Mouse (Mus musculus): ENCODE measurements at regions not wholly inside any gene's neighbourhood (a gene's known extent, or its start where the extent isn't known, plus 50 kb on each side); places are given as distances from the start of the nearest gene placed in this dataset.

DNA sequence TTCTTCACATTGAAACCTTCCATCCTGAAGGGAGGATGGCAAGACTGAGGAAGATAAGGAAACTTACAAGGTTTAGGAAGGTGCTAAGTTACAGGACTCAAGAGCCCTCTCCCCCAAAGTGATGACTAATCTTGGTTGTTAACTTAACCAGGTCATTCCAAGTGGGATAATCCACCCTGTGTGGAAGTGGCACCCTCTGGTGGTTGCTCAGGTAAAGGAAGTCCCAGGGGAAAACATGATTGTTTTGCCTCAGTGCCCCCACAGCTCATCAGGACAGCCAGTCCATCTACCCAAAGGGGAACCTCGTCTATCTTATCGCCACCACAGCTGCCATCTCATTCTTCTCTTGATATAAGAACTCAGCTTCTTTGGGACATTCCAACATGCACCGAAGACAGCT lies 244.6 kb upstream of the Npvf start:
- Histone ChIP-seq H3K4me1 (no peaks in the 10 kb centered on the region), H3K27ac (no peak overlapping the region), H3K4me3 (no peak overlapping the region), H3K9me3 (replicated peaks) (peaks cover 4% of the 10 kb centered on the region; the same call in 1 of the 2 replicates), H3K27me3 (no peaks in the 10 kb centered on the region), H3K4me2 (replicated peaks) (no peak overlapping the region), H3K9ac (no peak overlapping the region), H3K36me3 (no peaks in the 10 kb centered on the region)
- 91% methylated on average over 3 of the region's 3 CpGs for WGBS
- ATAC-seq (ENCODE audit: low FRiP score): no peak

- Histone ChIP-seq H3K4me2 (replicated peaks) (no peak overlapping the region), H3K27ac (no peak overlapping the region), H3K9ac (no peak overlapping the region), H3K27me3 (no peaks in the 10 kb centered on the region), H3K4me3 (no peak overlapping the region), H3K9me3 (replicated peaks) (no peaks in the 10 kb centered on the region), H3K4me1 (no peaks in the 10 kb centered on the region), H3K36me3 (no peaks in the 10 kb centered on the region)
- 81% methylated on average over 8 of the region's 8 CpGs for WGBS
- no peak for ATAC-seq (ENCODE audit: low FRiP score)
Measured at GRCm38 (mm10) chr6:50915166-50916030, 261.2 kb upstream of the Npvf start.

DNA sequence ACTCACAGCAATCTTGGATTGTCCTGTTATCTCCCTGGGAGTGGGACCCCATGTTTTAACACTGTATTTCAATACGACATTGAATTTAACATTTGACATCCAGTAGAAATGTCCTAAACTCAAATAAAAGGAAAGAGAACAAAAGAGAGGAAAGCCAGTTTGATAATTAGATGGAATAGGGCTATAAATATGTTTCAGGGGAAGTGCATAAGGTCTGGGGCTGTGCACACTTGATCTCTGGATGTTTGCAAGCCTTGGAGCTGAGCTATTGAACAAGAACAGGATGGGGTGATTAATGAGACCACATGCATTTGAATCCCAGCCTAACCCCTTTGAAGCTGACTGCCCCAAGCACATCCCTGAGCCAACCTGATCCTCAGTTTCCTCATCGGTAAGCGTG lies 264.0 kb upstream of the Npvf start:
- WGBS: 80% methylated on average over 3 of the region's 3 CpGs
- ATAC-seq (ENCODE audit: low FRiP score): no peak

DNA sequence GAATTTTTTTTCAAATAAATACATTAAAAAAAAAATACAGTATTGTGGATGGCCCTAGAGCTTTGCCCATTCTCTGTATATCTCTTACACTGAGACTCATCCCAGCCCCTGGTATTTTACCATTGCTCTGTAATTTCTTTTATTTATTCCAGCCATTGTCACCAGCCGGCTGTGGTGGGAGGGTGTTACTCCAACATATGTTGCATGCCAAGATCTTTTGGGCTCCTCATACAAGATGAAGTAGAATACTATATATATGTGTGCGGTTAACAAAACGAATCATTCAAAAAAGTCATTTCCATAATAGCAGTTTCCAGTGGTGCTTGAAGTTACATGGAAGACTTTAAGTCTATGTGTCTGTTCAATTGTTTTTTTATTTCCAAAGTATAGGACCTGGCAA lies 268.0 kb upstream of the Npvf start:
- Histone ChIP-seq H3K4me3 (no peak overlapping the region), H3K27me3 (no peaks in the 10 kb centered on the region), H3K9ac (no peak overlapping the region), H3K36me3 (no peaks in the 10 kb centered on the region), H3K27ac (no peak overlapping the region), H3K4me2 (replicated peaks) (no peak overlapping the region), H3K4me1 (peaks cover 11% of the 10 kb centered on the region), H3K9me3 (replicated peaks) (peaks cover 8% of the 10 kb centered on the region; the same call in 1 of the 2 replicates)
- 96% methylated on average over 3 of the region's 3 CpGs for WGBS
- no peak for ATAC-seq (ENCODE audit: low FRiP score)

More for the DNA sequence above, 264.0 kb upstream of the Npvf start:
- Histone ChIP-seq H3K27ac (no peak overlapping the region), H3K4me3 (no peak overlapping the region), H3K36me3 (no peaks in the 10 kb centered on the region), H3K27me3 (no peaks in the 10 kb centered on the region), H3K4me2 (replicated peaks) (no peak overlapping the region), H3K4me1 (no peaks in the 10 kb centered on the region), H3K9me3 (replicated peaks) (peaks cover 4% of the 10 kb centered on the region; the same call in 1 of the 2 replicates), H3K9ac (no peak overlapping the region)

GRCm38 (mm10) chr6:50924571-50924970 lies 270.3 kb upstream of the Npvf start:
- H3K36me3 ChIP-seq: no peaks in the 10 kb centered on the region
- no peak overlapping the region for H3K9ac ChIP-seq
- peaks cover 8% of the 10 kb centered on the region; the same call in 1 of the 2 replicates for H3K9me3 ChIP-seq (replicated peaks)
- H3K4me3 ChIP-seq: no peak overlapping the region
- no peaks in the 10 kb centered on the region for H3K27me3 ChIP-seq
- peak overlapping the region; percentile 62 for H3K27ac ChIP-seq
- 23% methylated on average over 5 of the region's 5 CpGs for WGBS
- peaks cover 11% of the 10 kb centered on the region for H3K4me1 ChIP-seq
- no peak for ATAC-seq (ENCODE audit: low FRiP score)
- H3K4me2 ChIP-seq (replicated peaks): no peak overlapping the region

GRCm38 (mm10) chr6:50924998-50925397 lies 270.8 kb upstream of the Npvf start:
- WGBS: 26% methylated on average over 7 of the region's 7 CpGs
- H3K9ac ChIP-seq: no peak overlapping the region; the same call in 1 of the 2 replicates
- H3K9me3 ChIP-seq (replicated peaks): peaks cover 8% of the 10 kb centered on the region; the same call in 1 of the 2 replicates
- H3K4me1 ChIP-seq: peaks cover 11% of the 10 kb centered on the region
- H3K27ac ChIP-seq: 0 out of 2 replicates have a peak overlapping the region, but pooled peaks have one; percentile 62
- H3K27me3 ChIP-seq: no peaks in the 10 kb centered on the region
- H3K4me3 ChIP-seq: no peak overlapping the region
- no peak overlapping the region for H3K4me2 ChIP-seq (replicated peaks)
- 0 out of 2 replicates have a peak, but pooled peaks have one; percentile 46 for ATAC-seq (ENCODE audit: low FRiP score)
- no peaks in the 10 kb centered on the region for H3K36me3 ChIP-seq

GRCm38 (mm10) chr6:50926313-50926712 lies 272.1 kb upstream of the Npvf start:
- Histone ChIP-seq H3K27ac (no peak overlapping the region), H3K4me3 (no peak overlapping the region), H3K9ac (no peak overlapping the region), H3K4me1 (peaks cover 11% of the 10 kb centered on the region), H3K4me2 (replicated peaks) (no peak overlapping the region), H3K9me3 (replicated peaks) (peaks cover 8% of the 10 kb centered on the region; the same call in 1 of the 2 replicates), H3K36me3 (no peaks in the 10 kb centered on the region), H3K27me3 (no peaks in the 10 kb centered on the region)
- WGBS: 90% methylated on average over 1 of the region's 1 CpGs
- no peak for ATAC-seq (ENCODE audit: low FRiP score)

DNA sequence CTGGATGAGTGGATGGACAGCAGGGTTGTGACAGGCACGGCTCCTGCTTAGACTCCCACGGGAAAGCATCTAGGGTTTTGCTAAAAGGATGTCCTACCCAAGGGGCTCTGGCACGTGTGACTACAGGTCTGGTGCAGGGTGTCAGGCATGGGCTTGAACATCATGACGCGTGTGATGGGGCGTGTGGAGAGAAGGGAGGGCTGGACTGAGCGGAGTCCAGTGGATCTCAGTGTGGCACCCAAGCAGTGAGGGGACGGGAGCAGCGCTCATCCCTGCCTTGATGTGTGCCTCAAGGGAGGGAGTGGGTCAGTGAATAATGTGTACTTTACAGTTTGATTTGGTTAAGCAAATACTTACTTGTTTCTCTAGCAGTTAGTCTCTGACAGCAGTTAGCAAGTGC lies 275.3 kb upstream of the Npvf start:
- ATAC-seq (ENCODE audit: low FRiP score): no peak
- no peaks in the 10 kb centered on the region for H3K27me3 ChIP-seq

GRCm38 (mm10) chr6:50933510-50933909 lies 279.3 kb upstream of the Npvf start:
- no peak overlapping the region for H3K9ac ChIP-seq
- no peak for ATAC-seq (ENCODE audit: low FRiP score)
- no peaks in the 10 kb centered on the region for H3K36me3 ChIP-seq
- no peaks in the 10 kb centered on the region for H3K27me3 ChIP-seq
- peaks cover 7% of the 10 kb centered on the region for H3K4me1 ChIP-seq
- no peak overlapping the region for H3K4me2 ChIP-seq (replicated peaks)
- WGBS: 92% methylated on average over 6 of the region's 6 CpGs
- H3K4me3 ChIP-seq: no peak overlapping the region
- H3K9me3 ChIP-seq (replicated peaks): no peaks in the 10 kb centered on the region
- H3K27ac ChIP-seq: no peak overlapping the region

More for the DNA sequence above, 275.3 kb upstream of the Npvf start:
- H3K36me3 ChIP-seq: no peaks in the 10 kb centered on the region
- H3K9me3 ChIP-seq (replicated peaks): 0 out of 2 replicates have a peak, but pooled peaks cover 3% of the 10 kb centered on the region
- no peak overlapping the region for H3K4me3 ChIP-seq
- 86% methylated on average over 9 of the region's 9 CpGs for WGBS
- H3K4me2 ChIP-seq (replicated peaks): no peak overlapping the region
- H3K9ac ChIP-seq: no peak overlapping the region
- peaks cover 13% of the 10 kb centered on the region for H3K4me1 ChIP-seq
- no peak overlapping the region for H3K27ac ChIP-seq

DNA sequence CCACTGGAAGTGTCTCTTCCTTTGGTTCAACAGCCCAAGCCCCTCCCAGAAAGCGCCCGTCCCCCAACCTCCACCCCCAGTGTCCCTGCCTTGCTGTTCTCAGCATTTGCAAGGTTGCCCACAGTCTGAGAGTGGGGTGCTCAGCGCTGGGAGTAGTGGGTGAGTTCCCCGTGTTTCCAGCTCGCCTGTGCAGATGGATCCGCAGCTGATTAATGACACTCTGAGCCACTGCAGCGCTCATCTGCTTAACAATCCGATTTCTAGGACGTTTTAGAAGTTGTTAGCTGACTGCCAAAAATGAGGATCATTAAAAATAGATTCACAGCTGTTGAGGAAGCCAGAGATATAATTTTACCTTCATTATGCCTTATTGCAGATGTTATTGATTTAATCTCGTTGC lies 280.0 kb upstream of the Npvf start:
- no peaks in the 10 kb centered on the region for H3K27me3 ChIP-seq
- no peaks in the 10 kb centered on the region for H3K36me3 ChIP-seq
- no peak for ATAC-seq (ENCODE audit: low FRiP score)
- H3K4me3 ChIP-seq: no peak overlapping the region
- H3K9ac ChIP-seq: no peak overlapping the region
- no peaks in the 10 kb centered on the region for H3K9me3 ChIP-seq (replicated peaks)
- no peak overlapping the region for H3K4me2 ChIP-seq (replicated peaks)
- WGBS: 74% methylated on average over 10 of the region's 10 CpGs
- peaks cover 7% of the 10 kb centered on the region for H3K4me1 ChIP-seq
- H3K27ac ChIP-seq: peak overlapping the region; percentile 24; the same call in 1 of the 2 replicates

DNA sequence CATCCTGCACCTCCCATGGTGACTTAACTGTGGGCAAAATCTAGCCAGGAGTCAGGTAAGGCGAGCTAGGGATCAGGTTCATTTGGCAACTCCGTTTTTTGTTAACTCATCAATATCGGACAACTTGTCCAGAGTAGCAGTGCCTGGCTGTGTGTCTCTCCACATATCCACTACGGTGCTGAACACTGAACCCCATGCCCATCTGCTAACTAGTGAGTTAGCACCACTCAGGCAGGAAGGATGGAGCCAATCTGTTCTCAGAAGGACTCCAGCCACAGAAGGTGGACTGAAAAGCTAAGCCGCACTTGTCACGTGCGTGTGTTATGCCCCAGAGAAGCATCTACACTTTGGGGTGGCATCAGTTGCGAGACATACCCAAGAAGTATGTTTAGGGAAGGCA lies 282.1 kb upstream of the Npvf start:
- H3K27ac ChIP-seq: no peak overlapping the region
- WGBS: 91% methylated on average over 8 of the region's 8 CpGs
- H3K4me3 ChIP-seq: no peak overlapping the region
- H3K36me3 ChIP-seq: no peaks in the 10 kb centered on the region
- H3K9ac ChIP-seq: no peak overlapping the region
- no peak for ATAC-seq (ENCODE audit: low FRiP score)
- H3K9me3 ChIP-seq (replicated peaks): no peaks in the 10 kb centered on the region
- peaks cover 10% of the 10 kb centered on the region for H3K4me1 ChIP-seq
- H3K4me2 ChIP-seq (replicated peaks): no peak overlapping the region
- H3K27me3 ChIP-seq: no peaks in the 10 kb centered on the region

DNA sequence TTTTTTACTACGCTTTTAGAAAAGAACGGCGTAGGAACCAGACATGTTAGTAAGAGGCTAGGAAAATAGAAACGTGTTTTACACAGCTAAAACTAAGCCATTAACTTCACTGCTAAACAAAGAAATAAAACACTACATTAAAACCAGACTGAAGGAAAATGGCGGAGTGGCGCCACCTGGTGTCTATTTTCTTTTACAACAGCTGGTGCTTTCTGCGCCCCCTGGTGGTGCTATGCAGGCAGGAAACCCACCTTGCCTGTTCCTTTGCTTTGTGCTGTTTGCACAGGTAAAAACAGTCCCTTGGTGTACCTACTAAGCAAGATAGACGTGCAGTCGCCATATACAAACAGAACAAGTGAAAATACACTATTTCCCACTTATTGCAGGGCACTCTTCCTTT lies 282.9 kb upstream of the Npvf start:
- Histone ChIP-seq H3K9ac (no peak overlapping the region), H3K9me3 (replicated peaks) (no peaks in the 10 kb centered on the region), H3K27me3 (no peaks in the 10 kb centered on the region), H3K36me3 (no peaks in the 10 kb centered on the region), H3K4me3 (no peak overlapping the region), H3K27ac (no peak overlapping the region), H3K4me2 (replicated peaks) (no peak overlapping the region), H3K4me1 (peaks cover 10% of the 10 kb centered on the region)
- WGBS: 31% methylated on average over 9 of the region's 9 CpGs
- no peak for ATAC-seq (ENCODE audit: low FRiP score)

DNA sequence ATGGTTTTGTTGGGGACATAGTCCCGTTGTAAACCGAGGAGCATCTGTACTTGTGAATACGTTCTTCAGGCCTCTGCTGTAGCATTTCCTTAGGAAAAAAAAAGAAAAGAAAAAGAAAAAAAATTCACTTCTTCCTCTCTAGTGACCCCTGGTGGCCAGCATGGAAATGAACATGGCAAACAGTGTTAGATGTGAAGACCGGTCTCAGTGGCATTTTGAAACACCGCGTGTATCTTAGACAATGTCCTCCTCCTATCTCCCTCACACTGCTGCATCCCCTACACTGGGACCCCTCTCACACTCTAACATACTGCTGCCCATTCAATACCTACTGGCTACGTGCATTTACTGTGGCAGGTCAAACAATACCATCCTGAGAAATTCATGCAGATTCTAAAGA lies 284.6 kb upstream of the Npvf start:
- H3K9me3 ChIP-seq (replicated peaks): no peaks in the 10 kb centered on the region
- ATAC-seq (ENCODE audit: low FRiP score): peak; percentile 62
- peaks cover 8% of the 10 kb centered on the region; the same call in 1 of the 2 replicates for H3K4me1 ChIP-seq
- H3K27me3 ChIP-seq: no peaks in the 10 kb centered on the region
- 26% methylated on average over 7 of the region's 7 CpGs for WGBS
- H3K27ac ChIP-seq: no peak overlapping the region
- no peak overlapping the region for H3K4me3 ChIP-seq
- H3K9ac ChIP-seq: no peak overlapping the region
- no peaks in the 10 kb centered on the region for H3K36me3 ChIP-seq
- no peak overlapping the region for H3K4me2 ChIP-seq (replicated peaks)
